ENCODE assay signal across 7 mouse cellular contexts in the genomic region with DNA sequence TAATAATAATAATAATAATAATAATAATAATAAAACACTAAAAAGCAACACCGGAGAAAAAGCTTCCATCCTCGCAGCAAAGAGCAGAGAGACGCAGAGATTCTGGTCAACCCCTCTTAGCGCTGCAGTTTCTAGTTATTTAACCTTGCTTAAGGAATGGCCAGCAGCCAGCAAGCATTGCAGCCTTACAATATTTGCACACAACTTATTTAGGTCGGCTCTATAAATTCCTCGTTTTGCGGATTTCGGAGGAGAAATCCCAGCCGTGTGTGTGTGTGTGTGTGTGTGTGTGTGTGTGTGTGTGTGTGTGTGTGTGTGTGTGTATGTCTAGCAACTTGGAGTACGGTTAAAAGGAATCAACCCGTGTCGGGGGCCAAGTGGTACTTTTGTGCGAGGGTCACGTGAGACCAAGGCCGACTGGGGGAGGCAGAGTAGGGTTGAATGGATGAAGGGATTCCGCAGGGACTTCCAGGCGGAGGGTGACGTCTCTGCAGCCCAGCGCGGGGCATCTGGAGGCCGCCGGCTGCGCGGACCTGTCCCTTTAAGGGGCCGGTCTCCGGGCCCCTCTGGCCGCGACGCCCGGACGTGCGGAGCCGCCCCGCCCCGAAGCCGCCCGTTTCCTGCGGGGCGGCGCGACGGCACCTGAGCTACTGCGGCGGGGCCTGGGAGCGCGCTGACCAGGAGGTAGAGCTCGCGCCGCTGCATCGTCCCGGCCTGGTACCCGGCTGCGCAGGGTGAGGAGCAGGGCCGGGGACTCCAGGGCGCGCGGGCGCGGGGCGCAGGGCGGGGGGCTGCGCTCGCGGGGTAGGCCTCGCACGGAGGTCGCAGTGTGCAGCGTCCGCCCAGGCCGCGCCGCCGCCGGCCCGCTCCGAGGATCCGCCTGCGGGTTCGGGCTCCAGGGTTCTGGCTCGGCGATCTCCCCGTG. TPM values are rescaled to one million over a fixed set of nuclear protein-coding genes. Genes with fewer than 3 reads are reported as not detected.
DNase-seq lines count a peak whose midpoint lies in the region; ATAC-seq and TF ChIP-seq lines count a peak whose summit lies in the region.

No protein-coding gene starts in this region.

- peak overlapping the region; percentile 96 for H3K4me3 ChIP-seq in intestine, postnatal 0 days (ENCODE audit: low read depth, low read length)
- H3K4me3 ChIP-seq in midbrain, embryonic 11.5 days (ENCODE audit: low read depth, low read length), result peak overlapping the region; percentile 96

- intact Hi-C loops in left cerebral cortex, postnatal 4 days (cut with DNase I), result no loop called here

- peak; percentile 94 for ATAC-seq in intestine, postnatal 0 days
- peak; percentile 96 for ATAC-seq in midbrain, embryonic 11.5 days (ENCODE audit: low FRiP score)

- H3K4me2 ChIP-seq in intestine, postnatal 0 days (replicated peaks; ENCODE audit: low read depth), result peak overlapping the region; percentile 84
- peak overlapping the region; percentile 78 for H3K4me2 ChIP-seq in midbrain, embryonic 11.5 days

- WGBS in intestine, postnatal 0 days, result under 1% methylated on average over 57 of the region's 82 CpGs
- under 1% methylated on average over 73 of the region's 82 CpGs for whole genome bisulfite sequencing in midbrain, embryonic 11.5 days

- H3K9me3 ChIP-seq in intestine, postnatal 0 days (ENCODE audit: control insufficient read depth), result no peaks in the 10 kb centered on the region
- H3K9me3 ChIP-seq in midbrain, embryonic 11.5 days (ENCODE audit: control insufficient read depth, low read length), result no peaks in the 10 kb centered on the region

- no peaks in the 10 kb centered on the region for H3K36me3 ChIP-seq in intestine, postnatal 0 days (ENCODE audit: control insufficient read depth, insufficient read depth)
- no peaks in the 10 kb centered on the region for H3K36me3 ChIP-seq in midbrain, embryonic 11.5 days (ENCODE audit: control insufficient read depth, insufficient read depth, low read length)

- no peaks in the 10 kb centered on the region for H3K27me3 ChIP-seq in intestine, postnatal 0 days (replicated peaks; ENCODE audit: control insufficient read depth, insufficient read depth, low read length)
- no peaks in the 10 kb centered on the region for H3K27me3 ChIP-seq in midbrain, embryonic 11.5 days (ENCODE audit: control insufficient read depth, insufficient read depth, low read length)

- H3K9ac ChIP-seq in intestine, postnatal 0 days (ENCODE audit: low read depth, low read length), result peak overlapping the region; percentile 86
- H3K9ac ChIP-seq in midbrain, embryonic 11.5 days (ENCODE audit: low read length), result peak overlapping the region; percentile 97

- no peaks in the 10 kb centered on the region for H3K4me1 ChIP-seq in intestine, postnatal 0 days (replicated peaks; ENCODE audit: control insufficient read depth, insufficient read depth, low read length)
- H3K4me1 ChIP-seq in midbrain, embryonic 11.5 days (ENCODE audit: control insufficient read depth, insufficient read depth, low read length), result peaks cover 11% of the 10 kb centered on the region

- peak; percentile 79 to 80 for DNase-seq in adrenal gland, adult 18-20 months (ENCODE audit: low spot score in 2 of 2)
- peak; percentile 65 for DNase-seq in embryo, embryonic 11.5 days (ENCODE audit: low read depth, low spot score)
- DNase-seq in gastrocnemius, postnatal 4 days (ENCODE audit: low spot score in 2 of 2), result peak; percentile 70 to 79
- DNase-seq in left cerebral cortex, postnatal 4 days, result peak; percentile 69
- peak; percentile 98 for DNase-seq in midbrain, embryonic 11.5 days (ENCODE audit: low spot score, missing footprints)
- peak; percentile 85 for DNase-seq in skeletal muscle tissue, adult 2 months (ENCODE audit: low read depth, low spot score)

- TF ChIP-seq CTCF in intestine, postnatal 0 days (IDR thresholded peaks at IDR 0.05; ENCODE audit: low read depth), result no peak

- H3K27ac ChIP-seq in intestine, postnatal 0 days (ENCODE audit: low read depth, low read length), result peak overlapping the region; percentile 94
- peak overlapping the region; percentile 93 for H3K27ac ChIP-seq in midbrain, embryonic 11.5 days (ENCODE audit: low read depth, low read length)

RNA-seq across cellular contexts. Expression of a gene that starts 0.7 kb away (rescaled TPM):
- 10 to 100 TPM; 41.8 to 56.7 TPM for total RNA-seq in adrenal gland, adult 18-20 months (2021)
- total RNA-seq in gastrocnemius, postnatal 4 days (2021), result 100 to 1,000 TPM; 167 to 171 TPM
- polyA plus RNA-seq in intestine, postnatal 0 days (2015; fragmentation: Nextera tagmentation; extraction: Ambion mirVana), result 33.7 and 35.5 TPM in 2 replicates
- total RNA-seq in left cerebral cortex, postnatal 4 days (2021), result 100 to 1,000 TPM; 105 to 119 TPM
- polyA plus RNA-seq in midbrain, embryonic 11.5 days (2014; fragmentation: Nextera tagmentation; extraction: Ambion mirVana), result 111 and 118 TPM in 2 replicates

Comparison
In these comparisons a context has a peak if more than half of its experiments do, and no peak if none do; other contexts are left out.
1. Peak in every context shown above with its lines: DNase-seq, ATAC-seq, H3K4me3 ChIP-seq and H3K27ac ChIP-seq.